Mouse (Mus musculus): ENCODE results near the gene Myh9.

The Myh9 gene

GRCm38 (mm10) chr15:77828242-77828641 lies 13.7 kb downstream of the Myh9 start:
- no peak for DNase-seq (ENCODE audit: low read depth, low spot score)

- no peak for DNase-seq (ENCODE audit: low read depth, low spot score)
These were observed 14.2 kb downstream of the Myh9 start for GRCm38 (mm10) chr15:77827794-77828193.

- no peak for DNase-seq (ENCODE audit: low read depth, low spot score)
These were observed 14.6 kb downstream of the Myh9 start for GRCm38 (mm10) chr15:77827379-77827778.

- DNase-seq (ENCODE audit: low read depth, low spot score): no peak
These were observed 16.6 kb downstream of the Myh9 start for GRCm38 (mm10) chr15:77825382-77825781.

- no peak for DNase-seq (ENCODE audit: low read depth, low spot score)
These were observed 17.7 kb downstream of the Myh9 start for GRCm38 (mm10) chr15:77824321-77824720.

GRCm38 (mm10) chr15:77823634-77824033 lies 18.3 kb downstream of the Myh9 start:
- DNase-seq (ENCODE audit: low read depth, low spot score): no peak

GRCm38 (mm10) chr15:77823196-77823595 lies 18.8 kb downstream of the Myh9 start:
- no peak for DNase-seq (ENCODE audit: low read depth, low spot score)

- DNase-seq (ENCODE audit: low read depth, low spot score): no peak
These were observed 19.3 kb downstream of the Myh9 start for GRCm38 (mm10) chr15:77822671-77823070.

- DNase-seq (ENCODE audit: low read depth, low spot score): no peak
These were observed 19.9 kb downstream of the Myh9 start for GRCm38 (mm10) chr15:77822057-77822466.

GRCm38 (mm10) chr15:77821424-77821823 lies 20.6 kb downstream of the Myh9 start:
- no peak for DNase-seq (ENCODE audit: low read depth, low spot score)

- no peak for DNase-seq (ENCODE audit: low read depth, low spot score)
These were observed 21.4 kb downstream of the Myh9 start for GRCm38 (mm10) chr15:77820480-77821163.

- DNase-seq (ENCODE audit: low read depth, low spot score): no peak
These were observed 22.0 kb downstream of the Myh9 start for GRCm38 (mm10) chr15:77819894-77820387.

GRCm38 (mm10) chr15:77818556-77819158 lies 23.3 kb downstream of the Myh9 start:
- DNase-seq (ENCODE audit: low read depth, low spot score): no peak

- no peak for DNase-seq (ENCODE audit: low read depth, low spot score)
These were observed 24.6 kb downstream of the Myh9 start for GRCm38 (mm10) chr15:77817417-77817816.

GRCm38 (mm10) chr15:77816601-77816950 lies 25.4 kb downstream of the Myh9 start:
- no peak for DNase-seq (ENCODE audit: low read depth, low spot score)

- no peak for DNase-seq (ENCODE audit: low read depth, low spot score)
These were observed 25.9 kb downstream of the Myh9 start for GRCm38 (mm10) chr15:77815867-77816600.

- DNase-seq (ENCODE audit: low read depth, low spot score): no peak
These were observed 28.2 kb downstream of the Myh9 start for GRCm38 (mm10) chr15:77813639-77814375.

GRCm38 (mm10) chr15:77812578-77812977 lies 29.4 kb downstream of the Myh9 start:
- no peak for DNase-seq (ENCODE audit: low read depth, low spot score)

- DNase-seq (ENCODE audit: low read depth, low spot score): no peak
These were observed 30.7 kb downstream of the Myh9 start for GRCm38 (mm10) chr15:77811099-77811760.

- DNase-seq (ENCODE audit: low read depth, low spot score): no peak
These were observed 31.4 kb downstream of the Myh9 start for GRCm38 (mm10) chr15:77810416-77811098.

- DNase-seq (ENCODE audit: low read depth, low spot score): no peak
These were observed 32.5 kb downstream of the Myh9 start for GRCm38 (mm10) chr15:77809434-77809833.
